Mouse (Mus musculus) spleen, postnatal 14 days (tissue): Measurements from ENCODE around the gene Fzr1.

Experiments used
- DNase-seq, 2 experiments: peaks; one replicate each; pipeline ENCODE4 v3.0.0; 2021 to 2022; ENCODE audit warnings: low spot score in 2 of 2

Gene Fzr1

DNA sequence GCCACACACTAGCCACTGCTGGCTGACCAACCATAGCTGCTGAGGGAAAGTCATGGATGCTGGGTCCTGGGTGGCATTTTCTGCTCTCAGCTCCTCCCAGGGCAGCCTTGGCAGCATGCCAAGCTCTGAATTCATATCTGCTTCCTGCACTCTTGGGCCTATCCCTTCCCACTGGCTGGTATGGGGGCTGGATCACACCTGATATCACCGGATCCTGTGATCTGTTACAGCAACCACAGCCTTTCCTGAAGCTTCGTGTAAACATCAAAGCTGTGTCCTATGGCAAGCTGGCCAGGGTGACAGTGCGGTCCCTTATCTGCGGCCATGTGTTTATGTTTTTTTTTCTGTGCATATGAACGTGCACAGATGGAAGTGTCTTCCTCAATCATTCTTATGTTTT is 3.7 kb upstream of the Fzr1 start:
- DNase-seq = peak; percentile 79 to 86

- no peak for DNase-seq
Measured at GRCm38 (mm10) chr10:81379809-81380378, 1.6 kb upstream of the Fzr1 start.

DNA sequence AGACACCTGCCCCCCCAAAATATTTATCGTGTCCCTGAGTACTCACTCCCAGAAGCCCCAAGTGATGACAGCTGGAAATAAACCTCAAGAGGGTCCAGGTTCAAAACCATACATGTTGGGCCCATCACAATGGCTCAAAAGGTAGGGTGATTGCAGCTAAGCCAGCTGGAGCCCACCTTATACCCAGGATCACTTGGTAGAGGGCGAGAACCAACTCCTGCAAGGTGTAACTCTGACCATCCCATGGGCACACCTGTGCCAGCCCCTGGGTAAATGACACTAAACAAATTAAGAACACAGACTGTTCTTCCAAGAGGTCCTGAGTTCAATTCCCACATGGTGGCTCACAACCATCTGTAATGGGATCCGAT is 852 bp upstream of the Fzr1 start:
- DNase-seq = no peak

DNA sequence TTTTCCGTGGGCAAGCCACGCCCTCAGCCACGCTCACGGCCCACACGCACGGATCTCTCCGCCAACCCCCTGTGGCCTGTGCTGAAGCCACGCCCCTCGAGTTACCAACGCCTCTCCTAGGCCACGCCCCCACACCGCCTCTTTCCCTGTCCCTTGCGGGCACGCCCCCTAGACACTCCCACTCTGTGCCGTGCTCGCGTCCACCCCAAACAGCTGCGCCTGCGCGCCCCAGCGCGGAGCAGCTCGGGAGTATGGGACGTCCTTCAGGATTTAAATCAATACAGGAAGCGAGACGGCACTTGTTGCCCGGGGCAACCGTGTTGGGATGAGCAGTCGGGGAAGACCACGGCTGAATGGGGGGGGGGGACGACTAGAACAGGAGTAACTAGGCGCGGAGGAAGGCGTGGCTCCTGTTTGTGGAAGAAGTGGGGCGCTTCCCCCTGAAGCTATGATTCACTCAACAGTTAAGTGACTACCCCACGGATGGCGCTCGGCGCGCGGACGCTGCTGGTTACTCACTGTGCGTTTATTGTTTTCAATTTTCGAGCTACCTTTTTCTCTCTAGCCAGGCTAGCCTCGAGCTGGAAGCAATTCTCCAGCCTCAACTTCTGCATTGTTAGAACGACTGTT is 352 bp upstream of the Fzr1 start:
- peak; percentile 100 for DNase-seq

- no peak for DNase-seq
Measured at GRCm38 (mm10) chr10:81377362-81377664, 1.0 kb downstream of the Fzr1 start.

DNA sequence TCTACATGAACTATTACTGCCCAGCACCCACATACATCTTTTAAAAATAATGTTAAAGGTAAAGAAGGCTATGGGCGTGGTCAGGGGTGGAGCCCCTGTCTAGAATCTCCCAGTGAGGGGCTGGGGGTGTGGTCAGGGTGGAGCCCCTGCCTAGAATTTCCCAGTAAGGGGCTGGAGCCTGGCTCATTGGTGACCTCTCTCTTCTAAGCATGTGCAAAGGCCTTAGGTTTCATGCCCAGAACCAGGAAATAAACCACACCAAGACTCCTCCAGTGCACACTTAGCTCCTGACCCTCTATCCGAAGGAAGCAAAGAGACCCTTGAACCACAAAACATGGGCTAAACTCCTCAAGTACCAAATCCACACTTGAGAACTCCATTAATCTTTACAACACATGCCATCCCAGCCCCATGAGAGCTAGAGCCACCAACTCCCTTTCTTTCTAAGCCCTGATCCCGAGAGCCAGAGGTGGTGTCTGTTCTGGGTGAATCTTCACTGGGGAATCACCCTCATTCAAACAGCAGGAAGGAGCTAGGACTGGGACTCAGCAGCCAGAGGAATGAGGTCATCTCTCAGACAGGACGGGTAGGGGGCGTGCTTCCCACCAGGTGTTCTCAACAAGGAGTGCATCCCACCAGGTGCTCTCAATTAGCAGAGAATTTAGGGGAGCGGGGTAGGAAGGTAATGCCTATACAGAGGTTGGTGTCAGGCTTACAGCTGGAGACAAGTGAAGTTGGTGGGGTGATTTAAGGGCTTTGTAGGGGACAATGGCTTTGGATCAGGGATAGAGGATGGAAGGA is 1.6 kb downstream of the Fzr1 start:
- peak in 1 of 2 experiments; percentile 52 for DNase-seq

DNA sequence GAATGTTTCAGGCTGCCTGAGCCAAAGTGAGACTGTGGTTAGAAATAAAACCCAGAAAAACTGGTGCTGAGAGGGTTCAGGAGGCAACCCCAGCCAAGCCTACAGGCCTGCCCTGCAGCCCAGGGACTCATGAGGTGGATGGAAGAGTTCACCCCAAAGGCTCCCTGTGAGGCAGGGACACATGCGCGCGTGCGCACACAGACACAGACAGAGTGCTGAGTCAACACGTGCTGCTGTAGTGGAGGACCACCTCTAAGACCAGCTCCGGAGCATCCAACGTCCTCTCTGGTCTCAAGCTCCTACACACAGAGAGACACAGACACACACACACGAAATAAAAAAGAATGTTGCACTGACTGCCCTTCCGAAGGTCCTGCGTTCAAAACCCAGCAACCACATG is 3.0 kb downstream of the Fzr1 start:
- DNase-seq = no peak

DNA sequence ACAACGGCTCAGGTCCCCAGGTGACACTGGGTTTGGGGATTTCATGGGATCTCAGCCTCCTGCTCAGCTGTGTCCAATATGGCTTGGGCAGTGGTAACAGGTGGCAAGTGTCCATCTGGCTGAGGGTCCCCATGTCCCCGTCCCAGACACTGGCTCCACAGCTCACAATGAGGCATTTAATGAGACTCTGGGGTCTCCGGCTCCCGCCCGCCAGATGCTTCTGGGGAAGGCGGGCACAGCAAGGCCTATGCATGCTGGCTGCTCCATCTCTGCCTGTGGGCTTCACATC is 11.2 kb downstream of the Fzr1 start:
- no peak for DNase-seq

GRCm38 (mm10) chr10:81366477-81367206 is 11.7 kb downstream of the Fzr1 start:
- no peak for DNase-seq

- no peak for DNase-seq
Measured at GRCm38 (mm10) chr10:81365672-81366476, 12.4 kb downstream of the Fzr1 start, which contains the start of gene 4930404N11Rik. Gene 4930404N11Rik, minus strand, starts transcription at chr10:81365816.

- DNase-seq = no peak
Measured at GRCm38 (mm10) chr10:81365073-81365472, 13.2 kb downstream of the Fzr1 start.

DNA sequence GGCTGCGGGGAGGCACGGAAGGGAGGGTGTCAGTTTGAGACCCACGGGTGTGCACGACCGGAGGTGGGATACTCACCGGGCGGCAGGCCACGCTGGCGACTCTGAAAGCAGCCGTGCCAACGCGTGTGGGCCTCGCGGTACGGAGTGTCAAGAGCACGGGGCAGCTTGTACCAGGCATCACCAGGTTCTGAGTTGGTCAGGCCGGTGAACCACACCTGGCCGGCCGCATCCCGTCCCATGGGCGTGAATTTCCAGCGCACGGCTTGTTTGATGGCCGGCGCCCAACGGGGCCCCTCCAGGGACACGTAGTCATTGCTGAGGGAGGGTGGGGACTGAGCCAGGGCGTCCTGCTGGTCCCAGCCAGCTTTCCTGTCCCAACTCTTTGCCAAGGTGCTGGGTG is 13.7 kb downstream of the Fzr1 start:
- DNase-seq = no peak

DNA sequence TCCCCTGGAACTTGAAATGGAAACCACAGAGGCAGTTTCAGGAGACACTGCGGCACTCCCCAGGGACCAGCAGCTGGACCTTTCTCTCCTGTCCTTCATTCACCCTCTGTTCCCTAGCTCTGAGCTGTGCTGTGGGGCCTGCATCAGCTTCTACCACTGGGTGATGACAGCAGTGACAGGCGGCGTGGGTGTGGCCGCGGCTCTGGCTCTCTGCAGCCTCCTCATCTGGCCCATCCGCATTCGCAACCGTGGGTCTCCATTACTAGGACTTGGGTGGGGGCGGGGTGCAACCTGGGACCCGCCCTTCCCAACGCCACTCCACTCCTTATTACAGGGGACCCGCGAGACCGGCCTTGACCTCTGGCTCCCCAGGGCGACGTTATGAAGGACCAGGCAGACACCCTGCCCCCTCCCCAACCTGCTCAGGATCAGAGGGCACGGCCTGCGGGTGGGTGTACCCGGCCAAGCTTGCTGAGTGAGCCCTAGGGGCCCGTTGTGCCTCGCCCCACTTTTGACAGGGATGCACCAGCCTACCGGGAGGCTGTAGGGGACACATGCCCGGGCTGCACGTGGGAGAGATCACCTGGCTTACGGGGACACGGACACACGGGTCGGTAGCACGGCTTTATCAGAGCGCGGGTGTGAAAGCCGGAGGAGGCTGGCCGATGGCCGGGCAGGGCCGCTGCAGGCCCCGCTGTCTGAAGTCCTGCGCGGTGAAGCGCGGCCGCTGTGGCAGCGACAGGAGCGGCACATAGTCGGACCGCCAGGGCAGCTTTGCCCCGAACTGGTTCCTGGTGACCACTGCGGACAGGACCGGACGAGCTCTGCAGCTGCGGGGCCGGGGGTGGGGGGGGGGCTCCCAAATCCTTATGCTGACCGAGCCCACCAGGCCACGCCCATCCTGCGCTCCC is 14.6 kb downstream of the Fzr1 start:
- no peak for DNase-seq

DNA sequence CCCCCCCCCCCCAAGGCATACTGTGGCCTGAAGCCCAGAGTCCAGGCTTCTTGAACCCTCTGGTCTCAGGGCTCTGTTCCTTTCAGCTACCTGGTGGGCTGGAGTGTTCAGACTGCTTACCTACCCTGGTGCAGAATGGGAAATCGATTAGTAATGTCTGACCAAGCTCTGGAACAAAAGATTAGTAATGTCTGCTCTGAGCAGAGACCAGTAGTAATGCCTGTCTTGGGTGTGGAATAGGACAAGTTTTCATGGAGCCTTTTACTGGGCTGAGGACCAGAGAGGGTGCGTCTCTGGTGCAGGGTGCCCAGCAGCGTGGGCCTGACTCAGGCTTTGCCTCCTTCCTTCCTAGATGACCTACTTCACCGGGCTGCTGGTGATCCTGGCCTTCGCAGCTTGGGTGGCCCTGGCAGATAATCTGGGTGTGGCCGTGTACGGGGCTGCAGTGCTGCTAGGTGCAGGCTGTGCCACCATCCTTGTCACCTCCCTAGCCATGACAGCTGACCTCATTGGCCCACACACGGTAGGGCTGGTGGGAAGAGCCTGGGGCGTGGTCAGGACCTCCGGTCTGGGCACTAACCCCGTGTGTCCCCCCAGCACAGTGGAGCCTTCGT is 15.9 kb downstream of the Fzr1 start:
- peak; percentile 63 to 66 for DNase-seq

- DNase-seq = no peak
Measured at GRCm38 (mm10) chr10:81360721-81361120, 17.6 kb downstream of the Fzr1 start.

DNA sequence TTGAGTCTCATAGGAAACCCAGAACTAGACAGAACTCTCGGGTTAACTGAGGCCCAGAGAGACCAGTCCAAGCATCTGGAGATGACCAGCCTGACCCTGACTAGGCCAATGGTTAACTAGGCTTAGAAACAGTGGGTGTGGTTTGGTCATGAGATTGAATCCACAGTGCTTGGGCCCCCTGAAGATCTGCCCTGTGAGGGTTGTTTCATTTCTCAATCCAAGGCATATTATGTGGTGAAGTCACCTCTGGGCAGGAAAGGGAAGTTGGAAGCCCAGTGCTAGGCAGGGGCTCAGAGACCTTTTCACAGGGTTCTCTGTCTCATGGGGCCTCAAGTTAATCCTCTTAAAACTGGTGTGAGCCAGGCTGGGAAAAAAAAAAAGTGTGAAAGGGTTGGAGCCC is 19.5 kb downstream of the Fzr1 start:
- DNase-seq = no peak

DNA sequence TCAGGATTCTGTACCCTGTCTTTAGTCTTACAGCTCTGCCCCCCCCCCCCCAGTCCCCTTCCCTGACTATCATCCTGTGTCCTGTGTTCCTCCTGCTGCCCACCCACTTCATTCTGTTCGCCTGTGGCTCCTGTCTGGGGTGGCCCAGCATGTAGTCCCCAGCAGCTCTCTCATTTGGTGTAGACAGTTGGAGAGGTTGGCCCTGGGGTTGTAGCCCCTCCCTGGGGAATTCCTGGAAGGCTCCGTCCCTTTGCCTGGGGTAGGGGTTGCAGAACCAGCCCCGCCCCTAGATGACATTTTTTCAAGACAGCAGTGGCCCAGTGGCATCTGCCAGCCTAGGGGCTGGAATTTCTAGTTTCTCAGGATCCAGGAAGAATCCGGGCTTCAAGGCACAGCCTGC is 20.1 kb downstream of the Fzr1 start:
- no peak for DNase-seq

DNA sequence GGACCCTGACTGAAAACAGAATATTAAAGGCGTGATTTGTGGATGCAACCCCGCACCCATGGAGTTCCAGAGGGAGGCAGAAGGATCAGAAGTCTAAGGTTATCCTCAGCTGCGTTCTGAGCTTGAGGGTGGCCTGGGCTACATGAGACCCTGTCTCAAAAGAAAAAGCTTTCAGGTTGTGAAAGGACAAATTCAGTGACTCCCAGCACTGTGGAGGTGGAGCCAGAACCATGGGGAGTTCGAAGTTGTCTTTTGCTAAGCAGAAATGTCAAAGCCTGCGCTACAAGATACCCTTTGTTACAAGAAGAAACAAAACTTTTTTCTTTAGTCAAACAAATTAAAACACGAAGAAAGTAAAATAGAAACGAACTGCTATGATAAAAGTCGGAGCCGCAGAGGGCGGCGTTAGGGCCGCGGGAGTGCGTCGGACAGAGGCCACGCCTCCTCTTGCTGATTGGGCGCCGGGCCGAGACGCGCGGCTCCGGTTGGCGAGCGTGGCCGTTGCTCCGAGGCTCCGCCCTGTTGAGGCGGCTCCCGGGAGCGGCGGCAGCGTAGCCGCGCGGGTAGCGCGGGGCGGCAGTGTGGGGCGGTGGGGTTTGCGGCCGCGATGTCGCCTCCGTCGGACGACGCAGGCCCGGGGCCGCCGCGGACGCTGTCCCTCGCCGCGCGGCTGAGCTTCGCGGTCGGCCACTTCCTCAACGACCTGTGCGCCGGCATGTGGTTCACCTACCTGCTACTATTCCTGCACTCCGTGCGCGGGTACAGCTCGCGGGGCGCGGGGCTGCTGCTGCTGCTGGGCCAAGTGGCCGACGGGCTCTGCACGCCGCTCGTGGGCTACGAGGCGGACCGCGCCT is 21.1 kb downstream of the Fzr1 start, which contains the start of gene Mfsd12:
Mfsd12 (plus strand) TSS at position 501 of the 854 bp plus-strand sequence.
- DNase-seq = peak; percentile 84 to 88

DNA sequence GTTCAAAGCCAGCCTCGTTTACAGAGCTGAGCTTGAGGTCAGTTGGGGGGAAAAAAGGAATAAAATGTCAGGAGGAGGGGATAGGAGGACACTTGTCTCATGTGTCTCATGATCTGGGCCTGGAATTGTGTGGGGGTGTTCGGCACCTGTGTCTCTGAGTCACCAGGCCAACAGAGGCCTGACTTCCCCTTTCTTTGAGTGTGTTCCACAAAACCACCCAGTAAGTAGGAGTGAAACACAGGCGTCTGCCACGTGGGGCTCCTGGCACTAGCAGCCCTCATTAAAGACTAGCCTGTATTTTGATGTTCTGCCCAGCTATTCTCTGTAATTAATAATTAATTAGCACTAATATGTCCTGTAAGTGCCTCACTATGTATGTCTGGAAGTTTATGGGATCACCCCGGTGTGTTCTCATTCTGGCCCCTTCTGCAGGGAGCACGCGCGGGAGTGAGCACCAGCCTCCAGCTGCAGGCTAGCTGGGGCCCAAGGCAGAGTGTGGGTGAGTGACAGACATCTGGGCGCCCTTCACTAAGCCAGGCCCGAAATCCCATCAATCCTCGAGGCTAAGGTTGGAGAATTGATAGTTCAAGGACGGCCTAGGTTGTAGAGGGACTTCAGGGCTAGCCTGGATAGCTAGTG is 21.8 kb downstream of the Fzr1 start:
- no peak for DNase-seq
